Mouse (Mus musculus): ENCODE results near the gene Cox8b. TPM values are rescaled to one million over a fixed set of nuclear protein-coding genes. Genes with fewer than 3 reads are reported as not detected.

The Cox8b gene
- polyA plus RNA-seq (2015; fragmentation: Nextera tagmentation; extraction: Ambion mirVana), result 2.0 TPM in 1 of 2 replicates, not detected in the other

DNA sequence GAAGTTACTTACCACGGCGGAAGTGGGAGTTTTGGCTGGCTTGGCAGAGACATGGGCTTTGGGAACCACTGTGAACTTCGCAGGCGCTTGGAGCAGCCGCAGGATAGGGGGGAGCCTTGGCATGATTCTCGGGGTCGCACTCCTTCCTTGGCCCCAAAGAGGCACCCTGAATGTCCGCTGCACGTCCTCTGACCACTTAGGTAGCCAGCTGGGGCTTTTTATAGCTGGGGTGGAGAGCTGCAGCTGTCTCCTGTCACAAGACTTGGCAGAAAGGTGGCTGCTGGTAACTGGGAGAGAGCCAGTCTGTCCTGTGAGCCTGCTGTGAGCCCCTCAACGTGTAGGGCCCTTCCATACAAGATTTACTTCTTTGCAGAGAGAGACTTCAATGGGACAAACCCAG is at the start of gene Cox8b:
Gene Cox8b, minus strand, starts transcription at position 227 of the 400 bp plus-strand sequence.
- Histone ChIP-seq H3K36me3 (ENCODE audit: control insufficient read depth, insufficient read depth, low read length) (peaks cover 22% of the 10 kb centered on the region), H3K9ac (ENCODE audit: low read depth, low read length) (no peak within 1 kb of the TSS), H3K4me3 (ENCODE audit: low read length) (no peak within 1 kb of the TSS), H3K27ac (ENCODE audit: low read depth, low read length) (no peak within 1 kb of the TSS), H3K4me1 (ENCODE audit: control insufficient read depth, insufficient read depth, low read depth, low read length) (no peaks in the 10 kb centered on the region), H3K9me3 (ENCODE audit: control insufficient read depth, low read length) (no peaks in the 10 kb centered on the region), H3K27me3 (replicated peaks; ENCODE audit: control insufficient read depth, insufficient read depth, low read length) (no peaks in the 10 kb centered on the region), H3K4me2 (ENCODE audit: low read length) (no peak within 1 kb of the TSS)
- 78% methylated on average over 10 of the region's 10 CpGs for WGBS
- no peak for ATAC-seq

- Histone ChIP-seq H3K4me2 (ENCODE audit: low read length) (no peak overlapping the region), H3K4me3 (ENCODE audit: low read length) (no peak overlapping the region), H3K36me3 (ENCODE audit: control insufficient read depth, insufficient read depth, low read length) (no peaks in the 10 kb centered on the region), H3K9ac (ENCODE audit: low read depth, low read length) (no peak overlapping the region), H3K9me3 (ENCODE audit: control insufficient read depth, low read length) (no peaks in the 10 kb centered on the region), H3K4me1 (ENCODE audit: control insufficient read depth, insufficient read depth, low read depth, low read length) (no peaks in the 10 kb centered on the region), H3K27ac (ENCODE audit: low read depth, low read length) (no peak overlapping the region), H3K27me3 (replicated peaks; ENCODE audit: control insufficient read depth, insufficient read depth, low read length) (no peaks in the 10 kb centered on the region)
- ATAC-seq, result no peak
- WGBS, result 91% methylated on average over 6 of the region's 6 CpGs
Measured at GRCm38 (mm10) chr7:140949255-140949654, 49.0 kb upstream of the Cox8b start.

- no peaks in the 10 kb centered on the region for H3K9me3 ChIP-seq (ENCODE audit: control insufficient read depth, low read length)
- H3K27me3 ChIP-seq (replicated peaks; ENCODE audit: control insufficient read depth, insufficient read depth, low read length), result no peaks in the 10 kb centered on the region
- H3K4me2 ChIP-seq (ENCODE audit: low read length), result no peak overlapping the region
- H3K27ac ChIP-seq (ENCODE audit: low read depth, low read length), result no peak overlapping the region
- H3K9ac ChIP-seq (ENCODE audit: low read depth, low read length), result no peak overlapping the region
- H3K4me3 ChIP-seq (ENCODE audit: low read length), result no peak overlapping the region
- no peak for ATAC-seq
- H3K4me1 ChIP-seq (ENCODE audit: control insufficient read depth, insufficient read depth, low read depth, low read length), result no peaks in the 10 kb centered on the region
- H3K36me3 ChIP-seq (ENCODE audit: control insufficient read depth, insufficient read depth, low read length), result no peaks in the 10 kb centered on the region
- 85% methylated on average over 8 of the region's 8 CpGs for WGBS
Measured at GRCm38 (mm10) chr7:140948161-140948560, 47.9 kb upstream of the Cox8b start.

DNA sequence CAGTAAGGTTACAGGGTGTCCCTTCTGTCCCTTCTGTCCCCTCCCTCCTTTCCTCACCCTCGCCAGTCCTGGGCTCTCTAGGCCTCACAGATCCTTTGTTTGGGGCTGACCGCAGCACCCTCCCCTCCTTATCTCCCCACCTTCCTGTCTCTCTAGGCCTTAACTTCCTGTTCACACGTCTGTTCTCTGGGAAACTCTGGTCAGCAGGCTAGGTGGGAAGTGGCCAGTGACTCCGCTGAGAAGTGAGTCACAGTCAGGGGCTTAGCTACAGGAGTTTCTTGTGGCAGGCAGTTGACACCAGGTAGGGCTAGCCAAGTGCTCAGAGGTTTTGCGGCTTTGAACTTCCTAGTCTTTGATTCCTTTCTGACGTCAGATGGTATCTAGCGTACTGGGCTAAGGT is 46.7 kb upstream of the Cox8b start:
- H3K27me3 ChIP-seq (replicated peaks; ENCODE audit: control insufficient read depth, insufficient read depth, low read length), result no peaks in the 10 kb centered on the region
- H3K36me3 ChIP-seq (ENCODE audit: control insufficient read depth, insufficient read depth, low read length), result no peaks in the 10 kb centered on the region

GRCm38 (mm10) chr7:140946311-140946710 is 46.1 kb upstream of the Cox8b start:
- H3K4me1 ChIP-seq (ENCODE audit: control insufficient read depth, insufficient read depth, low read depth, low read length), result no peaks in the 10 kb centered on the region; the same call in 1 of the 2 replicates
- no peaks in the 10 kb centered on the region for H3K36me3 ChIP-seq (ENCODE audit: control insufficient read depth, insufficient read depth, low read length)
- no peak for ATAC-seq
- WGBS, result 90% methylated on average over 10 of the region's 10 CpGs
- no peak overlapping the region for H3K4me3 ChIP-seq (ENCODE audit: low read length)
- no peaks in the 10 kb centered on the region for H3K27me3 ChIP-seq (replicated peaks; ENCODE audit: control insufficient read depth, insufficient read depth, low read length)
- H3K9ac ChIP-seq (ENCODE audit: low read depth, low read length), result no peak overlapping the region; the same call in 1 of the 2 replicates
- no peak overlapping the region for H3K27ac ChIP-seq (ENCODE audit: low read depth, low read length)
- no peaks in the 10 kb centered on the region for H3K9me3 ChIP-seq (ENCODE audit: control insufficient read depth, low read length)
- H3K4me2 ChIP-seq (ENCODE audit: low read length), result no peak overlapping the region

More for the DNA sequence above, 46.7 kb upstream of the Cox8b start:
- H3K27ac ChIP-seq (ENCODE audit: low read depth, low read length), result no peak overlapping the region
- H3K4me3 ChIP-seq (ENCODE audit: low read length), result no peak overlapping the region
- ATAC-seq, result no peak
- 80% methylated on average over 7 of the region's 7 CpGs for WGBS
- H3K4me1 ChIP-seq (ENCODE audit: control insufficient read depth, insufficient read depth, low read depth, low read length), result no peaks in the 10 kb centered on the region
- no peak overlapping the region; the same call in 1 of the 2 replicates for H3K9ac ChIP-seq (ENCODE audit: low read depth, low read length)
- no peaks in the 10 kb centered on the region for H3K9me3 ChIP-seq (ENCODE audit: control insufficient read depth, low read length)
- no peak overlapping the region for H3K4me2 ChIP-seq (ENCODE audit: low read length)

- 99% methylated on average over 5 of the region's 5 CpGs for WGBS
- H3K9me3 ChIP-seq (ENCODE audit: control insufficient read depth, low read length), result no peaks in the 10 kb centered on the region
- no peak overlapping the region for H3K9ac ChIP-seq (ENCODE audit: low read depth, low read length)
Measured at GRCm38 (mm10) chr7:140945247-140945646, 45.0 kb upstream of the Cox8b start.

DNA sequence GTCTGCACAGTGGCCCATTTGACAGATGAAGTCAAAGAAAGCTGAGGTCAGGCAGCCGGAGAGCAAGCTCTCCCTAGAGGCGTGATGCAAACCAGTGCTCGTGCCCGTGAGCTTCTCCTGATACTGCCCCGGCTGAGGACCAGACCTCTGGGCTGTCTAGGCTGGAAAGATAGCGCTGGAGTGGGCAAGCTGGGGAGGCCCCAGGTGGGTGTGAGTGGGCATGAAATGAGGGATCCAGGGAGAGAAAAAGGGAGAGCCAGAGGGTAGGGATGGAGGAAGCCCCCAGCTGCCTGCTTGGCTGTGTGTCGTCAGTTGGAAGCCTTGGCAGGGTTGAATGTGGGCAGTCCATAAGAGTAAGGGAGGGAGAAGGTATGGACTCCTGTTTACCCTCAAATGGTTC is 44.0 kb upstream of the Cox8b start:
- Histone ChIP-seq H3K4me1 (ENCODE audit: control insufficient read depth, insufficient read depth, low read depth, low read length) (no peaks in the 10 kb centered on the region; the same call in 1 of the 2 replicates), H3K27ac (ENCODE audit: low read depth, low read length) (no peak overlapping the region), H3K27me3 (replicated peaks; ENCODE audit: control insufficient read depth, insufficient read depth, low read length) (no peaks in the 10 kb centered on the region), H3K4me2 (ENCODE audit: low read length) (no peak overlapping the region), H3K4me3 (ENCODE audit: low read length) (no peak overlapping the region), H3K9ac (ENCODE audit: low read depth, low read length) (no peak overlapping the region), H3K9me3 (ENCODE audit: control insufficient read depth, low read length) (no peaks in the 10 kb centered on the region), H3K36me3 (ENCODE audit: control insufficient read depth, insufficient read depth, low read length) (no peaks in the 10 kb centered on the region)
- WGBS, result 92% methylated on average over 7 of the region's 7 CpGs
- no peak for ATAC-seq

More at GRCm38 (mm10) chr7:140945247-140945646, 45.0 kb upstream of the Cox8b start:
- Histone ChIP-seq H3K4me1 (ENCODE audit: control insufficient read depth, insufficient read depth, low read depth, low read length) (no peaks in the 10 kb centered on the region; the same call in 1 of the 2 replicates), H3K4me2 (ENCODE audit: low read length) (no peak overlapping the region), H3K4me3 (ENCODE audit: low read length) (no peak overlapping the region), H3K27ac (ENCODE audit: low read depth, low read length) (no peak overlapping the region), H3K27me3 (replicated peaks; ENCODE audit: control insufficient read depth, insufficient read depth, low read length) (no peaks in the 10 kb centered on the region), H3K36me3 (ENCODE audit: control insufficient read depth, insufficient read depth, low read length) (no peaks in the 10 kb centered on the region)
- ATAC-seq, result no peak

DNA sequence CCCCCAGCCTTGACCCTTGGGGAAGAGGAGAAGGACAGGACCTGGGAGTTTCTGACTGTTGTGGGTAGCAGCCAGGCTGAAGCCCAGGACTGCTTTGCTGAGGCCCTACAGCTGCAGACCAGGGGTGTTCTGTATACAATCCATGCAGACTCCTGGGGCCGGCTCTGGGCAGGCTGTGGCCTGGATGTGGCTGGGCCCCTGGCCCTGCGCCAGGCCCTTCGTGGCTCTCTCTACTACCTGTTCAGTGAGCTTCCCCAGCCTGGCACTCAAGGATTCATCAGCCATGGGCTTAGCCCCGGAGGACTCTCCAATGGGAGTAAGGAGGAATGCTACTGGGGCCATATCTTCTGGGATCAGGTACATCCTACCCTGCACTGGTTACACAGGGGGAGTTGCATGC is 43.1 kb upstream of the Cox8b start:
- no peak overlapping the region for H3K4me2 ChIP-seq (ENCODE audit: low read length)
- no peak overlapping the region for H3K27ac ChIP-seq (ENCODE audit: low read depth, low read length)
- no peak overlapping the region for H3K9ac ChIP-seq (ENCODE audit: low read depth, low read length)
- no peaks in the 10 kb centered on the region for H3K9me3 ChIP-seq (ENCODE audit: control insufficient read depth, low read length)
- no peaks in the 10 kb centered on the region; the same call in 1 of the 2 replicates for H3K4me1 ChIP-seq (ENCODE audit: control insufficient read depth, insufficient read depth, low read depth, low read length)
- no peaks in the 10 kb centered on the region for H3K36me3 ChIP-seq (ENCODE audit: control insufficient read depth, insufficient read depth, low read length)
- no peaks in the 10 kb centered on the region for H3K27me3 ChIP-seq (replicated peaks; ENCODE audit: control insufficient read depth, insufficient read depth, low read length)
- no peak for ATAC-seq
- H3K4me3 ChIP-seq (ENCODE audit: low read length), result no peak overlapping the region
- 92% methylated on average over 4 of the region's 4 CpGs for WGBS

GRCm38 (mm10) chr7:140942811-140943210 is 42.6 kb upstream of the Cox8b start:
- 92% methylated on average over 10 of the region's 10 CpGs for WGBS
- H3K4me2 ChIP-seq (ENCODE audit: low read length), result no peak overlapping the region
- no peak overlapping the region; the same call in 1 of the 2 replicates for H3K9ac ChIP-seq (ENCODE audit: low read depth, low read length)
- H3K4me1 ChIP-seq (ENCODE audit: control insufficient read depth, insufficient read depth, low read depth, low read length), result no peaks in the 10 kb centered on the region; the same call in 1 of the 2 replicates
- no peak overlapping the region for H3K4me3 ChIP-seq (ENCODE audit: low read length)
- no peaks in the 10 kb centered on the region for H3K9me3 ChIP-seq (ENCODE audit: control insufficient read depth, low read length)
- ATAC-seq, result no peak
- H3K27ac ChIP-seq (ENCODE audit: low read depth, low read length), result no peak overlapping the region
- no peaks in the 10 kb centered on the region for H3K36me3 ChIP-seq (ENCODE audit: control insufficient read depth, insufficient read depth, low read length)
- H3K27me3 ChIP-seq (replicated peaks; ENCODE audit: control insufficient read depth, insufficient read depth, low read length), result no peaks in the 10 kb centered on the region
